Mouse (Mus musculus) kidney, postnatal 10 days (tissue): ENCODE results near the gene Sema3a.
"Not testable (repeated sequence)": the region's sequence is repeated elsewhere in the genome, so short reads cannot be mapped to it uniquely, and the experiment has no call there.

ENCODE experiments used
- DNase-seq: peaks from one replicate; pipeline ENCODE4 v3.0.0; 2021; ENCODE audit warnings: mixed read lengths

Sema3a gene

GRCm38 (mm10) chr5:13573867-13574266 lies 448.7 kb downstream of the Sema3a start:
- DNase-seq = no peak

GRCm38 (mm10) chr5:13579123-13579522 lies 453.9 kb downstream of the Sema3a start:
- DNase-seq = no peak

- DNase-seq = peak; percentile 19
Measured at GRCm38 (mm10) chr5:13585559-13586207, 460.5 kb downstream of the Sema3a start.

GRCm38 (mm10) chr5:13594422-13594821 lies 469.2 kb downstream of the Sema3a start:
- DNase-seq = no peak

GRCm38 (mm10) chr5:13611631-13612030 lies 486.4 kb downstream of the Sema3a start:
- no peak for DNase-seq

GRCm38 (mm10) chr5:13612088-13612487 lies 486.9 kb downstream of the Sema3a start:
- DNase-seq = no peak

- not testable (repeated sequence) for DNase-seq
Measured at GRCm38 (mm10) chr5:13614575-13614974, 489.4 kb downstream of the Sema3a start.

- DNase-seq = no peak
Measured at GRCm38 (mm10) chr5:13615907-13616306, 490.7 kb downstream of the Sema3a start.

- DNase-seq = no peak
Measured at GRCm38 (mm10) chr5:13622578-13622977, 497.4 kb downstream of the Sema3a start.

GRCm38 (mm10) chr5:13624754-13625153 lies 499.5 kb downstream of the Sema3a start:
- no peak for DNase-seq

- no peak for DNase-seq
Measured at GRCm38 (mm10) chr5:13626093-13626492, 500.9 kb downstream of the Sema3a start.

GRCm38 (mm10) chr5:13628606-13629311 lies 503.5 kb downstream of the Sema3a start:
- DNase-seq = peak; percentile 90

GRCm38 (mm10) chr5:13629916-13630315 lies 504.7 kb downstream of the Sema3a start:
- no peak for DNase-seq

GRCm38 (mm10) chr5:13630692-13631091 lies 505.5 kb downstream of the Sema3a start:
- DNase-seq = no peak

- no peak for DNase-seq
Measured at GRCm38 (mm10) chr5:13636237-13636636, 511.0 kb downstream of the Sema3a start.
